Mouse (Mus musculus) erythroblast, adult 5-6 weeks (primary cell): ENCODE measurements around the gene Ptprt. TPM values are rescaled to one million over a fixed set of nuclear protein-coding genes. Genes with fewer than 3 reads are reported as not detected.

ENCODE experiments used
- ATAC-seq: replicated peaks from 2 replicates; pipeline ENCODE4 v1.8.0; 2016; ENCODE audit warnings: moderate number of reproducible peaks, mild to moderate bottlenecking, moderate TSS enrichment, inconsistent platforms; ENCODE audit not compliant: poor library complexity, low FRiP score, severe bottlenecking
- total RNA-seq, 2 experiments: library from RNA; stranded (forward) in 1 of 2; stranded (reverse) in 1 of 2; fragments of 150-400 nt in 1 of 2; fragments of 200-764, 138-1000 nt in 1 of 2; gene quantifications; 2 replicates each; pipeline versions ENCODE4 v1.2.3 to v1.2.4; 2015 to 2017; ENCODE audit warnings: low replicate concordance in 2 of 2

Ptprt gene
- total RNA-seq (2015; ENCODE audit: low replicate concordance) (not detected in 2 replicates), total RNA-seq (2017; ENCODE audit: low replicate concordance) (under 0.01 TPM in 1 of 2 replicates, not detected in the other)

DNA sequence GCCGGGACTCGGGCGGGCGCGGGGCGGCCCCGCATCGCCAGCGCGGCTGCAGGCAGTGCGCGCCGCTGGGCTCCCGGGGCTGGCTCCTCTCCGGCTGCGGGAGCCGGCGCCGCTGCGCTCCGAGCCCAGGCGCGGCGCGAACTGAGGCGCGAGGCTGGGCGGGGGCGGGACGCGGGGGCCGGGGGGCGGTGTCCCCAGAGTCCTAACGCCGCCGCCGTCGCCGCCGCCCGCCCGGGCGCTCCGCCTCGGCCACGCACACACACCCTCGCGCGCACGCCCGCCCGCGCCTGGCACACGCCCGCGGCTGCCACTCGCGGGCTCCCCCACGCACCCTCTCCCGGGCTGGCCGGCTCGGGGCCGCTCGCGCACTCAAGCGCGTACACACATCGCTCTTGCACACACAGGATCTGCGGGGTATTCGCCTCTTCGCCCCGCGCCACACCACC, at the start of gene Ptprt:
Gene Ptprt, minus strand, starts transcription at position 207 of the 446 bp plus-strand sequence.
- ATAC-seq = no peak

DNA sequence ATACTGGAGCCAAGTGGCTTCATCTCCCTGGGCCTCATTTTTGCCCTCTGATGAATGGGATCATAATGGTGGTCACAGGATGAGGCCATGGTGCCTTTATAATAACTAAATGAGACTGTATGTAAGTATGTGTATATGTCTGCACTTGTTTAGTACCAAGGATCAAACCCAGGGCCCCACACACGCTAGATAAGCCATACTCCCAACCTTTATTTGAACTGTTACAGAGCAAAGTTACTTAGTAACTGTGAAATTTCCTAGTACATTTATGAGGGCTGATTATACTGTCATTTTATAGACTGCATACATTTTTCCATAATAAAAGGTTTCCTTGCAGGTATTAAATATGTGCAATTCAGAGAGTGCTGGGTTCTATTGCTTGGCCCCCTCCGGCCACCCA, 49.5 kb upstream of the Ptprt start:
- ATAC-seq = no peak

DNA sequence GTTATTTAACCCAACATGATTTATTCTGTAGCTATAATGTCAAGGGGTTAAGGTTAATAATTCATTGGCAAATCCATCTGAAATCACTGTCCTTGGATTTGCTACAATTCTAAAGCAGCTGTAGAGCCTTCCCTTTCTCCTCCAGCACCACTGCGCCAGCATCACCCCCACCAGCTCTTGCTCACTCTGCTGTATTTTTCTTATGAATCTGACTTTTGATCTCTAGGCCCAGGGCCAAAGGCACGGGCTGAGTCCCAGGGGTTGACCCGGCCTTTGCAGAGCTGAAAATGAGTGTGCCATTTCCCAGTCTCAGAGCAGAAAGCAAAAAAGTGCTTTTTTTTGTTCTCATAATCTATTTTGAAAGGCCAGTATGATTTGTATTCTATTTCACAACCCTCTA, 38.7 kb upstream of the Ptprt start:
- ATAC-seq = no peak

DNA sequence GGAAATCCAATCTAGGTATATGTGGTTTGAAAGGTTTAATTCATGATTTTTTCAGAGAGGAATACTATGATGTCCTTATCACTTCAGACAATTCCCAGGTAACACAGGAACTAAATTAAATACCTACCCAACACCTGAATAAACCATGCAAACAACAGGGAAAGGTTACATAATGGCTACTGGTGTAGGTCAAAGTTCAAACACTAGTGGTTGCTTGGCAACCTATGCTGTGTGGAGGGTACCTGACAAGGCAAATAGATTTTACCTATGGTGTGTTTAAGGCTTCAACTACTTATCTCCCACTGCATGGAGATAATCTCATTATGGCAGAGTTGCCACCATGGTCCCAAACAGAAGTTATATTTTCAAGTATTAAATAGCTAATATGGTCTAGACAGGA, 38.1 kb upstream of the Ptprt start:
- ATAC-seq = no peak

DNA sequence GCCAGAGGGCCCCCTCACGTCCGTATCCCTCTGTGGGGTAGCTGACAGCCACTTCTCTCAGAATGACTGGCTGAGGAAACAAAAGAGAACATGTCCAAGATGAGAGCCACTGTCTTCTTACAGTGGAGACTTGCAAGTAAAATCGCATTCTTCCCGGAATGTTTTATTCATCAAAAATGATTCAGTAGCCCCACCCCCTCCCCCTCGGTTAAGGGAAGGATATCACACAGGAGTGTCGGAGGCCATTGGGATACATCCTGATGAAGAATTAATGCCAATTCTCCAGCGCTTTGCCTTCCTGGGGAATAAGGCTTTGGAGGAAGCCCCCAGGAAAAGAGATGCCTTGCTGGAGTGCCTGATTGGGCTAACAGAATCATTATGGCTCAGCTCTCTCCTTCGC, 37.1 kb upstream of the Ptprt start:
- no peak for ATAC-seq

DNA sequence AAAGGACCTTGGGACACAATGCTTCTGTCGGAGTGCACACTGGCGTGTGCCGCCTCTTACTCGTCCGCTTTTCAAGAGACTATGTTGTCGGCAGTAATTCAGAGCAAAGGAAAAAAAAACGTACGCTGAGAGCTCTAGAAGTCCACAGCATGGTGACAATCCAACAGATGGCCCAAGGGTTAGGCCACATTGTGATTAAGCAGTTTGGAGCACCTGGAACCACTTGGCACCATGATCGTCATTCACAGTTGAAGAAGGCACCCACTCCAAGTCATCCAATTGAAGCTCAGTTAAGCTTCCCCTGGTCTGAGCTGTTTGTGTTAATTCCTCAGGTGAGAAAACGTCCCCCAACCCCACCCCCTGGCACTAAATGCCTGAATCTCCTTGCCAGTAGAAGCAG, 36.2 kb upstream of the Ptprt start:
- ATAC-seq = no peak

DNA sequence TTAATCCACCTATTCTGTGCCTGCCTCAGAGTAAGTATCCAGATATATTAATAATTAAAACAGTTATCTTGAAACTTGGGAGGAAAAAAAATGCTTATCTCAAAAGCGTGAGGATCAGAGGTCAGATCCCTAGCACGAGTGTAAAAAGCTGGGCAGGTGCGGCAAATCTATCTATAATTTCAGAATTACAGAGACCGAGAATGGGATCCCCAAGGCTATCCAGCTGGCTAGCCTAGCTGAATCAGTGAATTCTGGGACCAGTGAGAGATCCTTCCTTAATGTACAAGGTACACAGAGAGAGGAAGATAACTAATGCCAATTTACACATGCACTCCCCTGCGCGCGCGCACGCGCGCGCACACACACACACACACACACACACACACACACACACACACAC, 31.2 kb upstream of the Ptprt start:
- ATAC-seq = no peak

DNA sequence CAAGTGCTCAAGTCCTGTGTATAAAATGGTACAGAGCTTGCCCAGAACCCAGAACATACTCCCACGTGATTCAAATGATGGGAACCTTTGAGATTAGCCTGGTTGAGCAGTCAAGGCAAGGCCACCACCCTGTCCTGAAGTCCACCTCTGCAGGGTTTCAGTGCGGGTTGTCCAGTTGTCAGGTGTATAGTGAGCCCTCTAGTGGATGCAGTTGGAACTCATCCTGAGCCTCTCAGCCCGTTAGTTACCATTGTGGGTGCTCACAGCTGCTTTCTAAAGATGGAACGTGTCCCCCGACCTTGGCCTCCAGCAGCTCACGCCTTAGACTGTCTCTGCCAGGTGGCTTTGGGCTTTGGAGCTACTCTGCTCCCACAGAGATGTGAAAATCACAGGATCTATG, 21.7 kb upstream of the Ptprt start:
- ATAC-seq = no peak

DNA sequence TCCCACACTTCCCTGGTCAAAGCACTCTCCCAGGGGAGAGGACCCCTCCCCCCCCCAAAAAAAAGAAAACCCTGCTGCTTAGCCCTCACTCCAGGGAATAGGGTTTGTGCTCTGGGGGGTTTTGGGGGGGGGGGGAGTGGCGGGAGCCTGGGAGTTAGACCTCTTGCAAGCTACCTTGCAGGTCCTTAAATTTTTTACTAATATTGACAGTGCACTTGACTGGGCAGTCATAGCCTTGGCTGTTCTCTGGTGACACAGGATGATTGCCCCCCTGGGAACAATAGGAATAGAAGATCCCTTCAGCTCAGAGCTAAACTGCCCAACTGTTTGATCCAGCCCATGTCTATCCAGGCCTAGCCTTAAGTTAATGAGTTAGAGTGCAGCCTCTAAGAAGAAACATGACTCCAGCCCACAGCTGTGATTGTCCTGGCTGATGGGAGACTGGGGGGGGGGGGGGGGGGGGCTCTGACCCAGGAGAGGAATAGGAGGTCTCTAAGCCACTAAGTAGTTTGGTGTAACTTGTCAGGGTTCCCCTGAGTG, 1.6 kb upstream of the Ptprt start:
- ATAC-seq = no peak

DNA sequence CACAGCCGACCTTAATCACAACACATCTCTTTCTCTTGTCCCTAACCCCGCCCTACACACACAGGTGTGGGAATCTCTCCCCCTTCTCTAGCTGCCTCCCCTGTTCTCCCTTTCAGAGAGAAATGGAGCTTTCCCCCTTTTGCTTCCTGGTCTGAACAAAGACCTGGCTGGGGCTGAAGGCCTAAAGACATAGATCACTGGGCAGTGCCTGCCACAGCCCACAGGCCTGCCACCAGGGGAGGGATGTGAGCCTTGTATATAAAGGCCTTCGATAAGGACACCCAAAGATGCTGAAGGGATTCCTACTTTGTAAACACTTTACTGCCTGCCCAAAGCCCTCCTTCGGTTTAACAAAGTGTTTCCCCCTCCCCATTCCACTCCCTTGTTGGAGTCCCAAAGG, 786 bp upstream of the Ptprt start:
- ATAC-seq = no peak

DNA sequence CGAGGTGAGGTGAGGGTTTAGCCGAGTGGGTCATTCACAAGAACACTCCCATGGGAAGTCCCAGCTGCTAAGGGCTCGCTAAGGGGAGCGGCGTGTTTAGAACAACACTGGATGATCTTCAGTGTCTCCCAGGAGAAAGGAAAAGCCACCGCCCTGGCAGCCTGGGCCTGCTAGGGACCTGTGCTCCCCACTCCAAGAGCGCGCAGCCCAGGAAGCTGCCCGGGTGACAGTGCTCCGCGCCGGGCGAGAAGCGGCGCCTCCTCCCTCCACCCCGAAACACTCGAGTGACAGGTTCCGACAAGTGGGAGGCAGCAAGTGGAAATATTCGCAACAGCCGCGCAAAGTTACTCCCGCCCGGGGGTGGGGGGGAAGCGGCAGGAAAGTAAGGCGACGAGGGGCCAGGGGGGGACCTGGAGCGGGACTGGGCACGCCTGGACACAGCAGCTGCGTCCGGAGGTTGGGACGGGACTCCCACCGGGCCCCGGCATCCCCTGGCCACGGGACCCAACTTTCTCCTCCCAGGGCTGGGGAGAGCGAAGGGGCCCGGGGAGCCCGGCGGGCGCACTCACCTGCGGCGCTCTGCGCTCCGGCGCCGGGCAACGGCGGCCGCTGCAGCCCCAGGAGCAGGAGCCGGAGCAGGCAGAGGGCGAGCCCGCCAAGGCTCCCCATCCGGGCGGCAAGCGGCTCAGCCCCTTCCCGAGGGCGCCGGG, 561 bp downstream of the Ptprt start:
- ATAC-seq = no peak

DNA sequence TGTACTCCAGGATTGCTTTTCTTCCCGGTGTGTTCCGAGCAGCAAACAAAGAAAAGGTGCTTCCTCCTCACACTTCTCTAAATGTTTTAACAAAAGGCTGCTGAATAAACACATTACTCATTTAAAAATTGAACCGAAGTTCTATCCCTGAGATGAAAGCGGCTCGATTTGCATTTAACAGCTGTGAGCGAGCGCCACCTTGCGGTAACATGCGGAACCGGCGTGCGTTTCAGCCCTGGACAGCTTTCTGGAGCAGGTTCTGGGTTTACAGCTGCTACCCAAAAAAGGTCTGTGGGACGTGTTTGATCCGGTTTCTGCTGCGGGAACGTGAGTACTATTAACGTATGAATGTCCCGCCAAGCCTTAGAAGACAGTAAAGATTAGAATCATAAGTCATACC, 1.9 kb downstream of the Ptprt start:
- ATAC-seq = no peak

DNA sequence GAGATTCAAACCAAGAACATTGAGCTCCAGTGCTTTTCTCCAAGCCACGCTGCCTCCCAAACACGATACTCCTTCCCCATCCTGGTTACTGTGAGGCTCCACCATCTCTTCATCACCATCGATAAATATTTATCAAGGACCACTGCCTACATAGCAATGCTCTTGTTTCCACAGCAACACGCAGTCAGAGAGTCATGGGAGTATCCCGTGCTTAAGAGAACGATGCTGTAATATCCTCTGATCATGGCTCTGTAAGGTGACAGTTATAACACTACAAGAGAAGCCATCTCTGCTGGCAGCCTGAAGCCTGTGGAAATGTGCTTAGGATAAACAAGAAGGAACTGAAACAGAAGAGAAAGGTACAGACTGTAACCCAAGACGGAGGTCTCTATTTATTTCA, 3.4 kb downstream of the Ptprt start:
- no peak for ATAC-seq

DNA sequence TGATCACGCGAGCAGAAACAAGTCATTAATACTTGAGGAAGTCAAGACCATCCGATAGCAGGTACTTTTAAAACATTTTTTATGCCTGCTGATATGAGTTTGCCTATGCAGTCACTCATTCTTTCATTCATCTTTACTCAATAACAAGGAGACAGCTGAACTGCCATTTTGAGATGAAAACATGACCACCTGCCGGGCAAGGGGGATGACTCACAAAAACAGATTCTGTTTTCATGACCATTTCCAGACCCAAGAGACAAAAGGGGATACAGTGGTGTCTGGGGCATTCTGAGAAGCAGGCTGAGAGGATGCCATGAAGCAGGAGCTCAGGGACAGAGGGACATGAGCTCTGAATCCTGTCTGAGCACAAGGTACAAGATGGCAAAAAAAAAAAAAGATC, 6.5 kb downstream of the Ptprt start:
- ATAC-seq = no peak

DNA sequence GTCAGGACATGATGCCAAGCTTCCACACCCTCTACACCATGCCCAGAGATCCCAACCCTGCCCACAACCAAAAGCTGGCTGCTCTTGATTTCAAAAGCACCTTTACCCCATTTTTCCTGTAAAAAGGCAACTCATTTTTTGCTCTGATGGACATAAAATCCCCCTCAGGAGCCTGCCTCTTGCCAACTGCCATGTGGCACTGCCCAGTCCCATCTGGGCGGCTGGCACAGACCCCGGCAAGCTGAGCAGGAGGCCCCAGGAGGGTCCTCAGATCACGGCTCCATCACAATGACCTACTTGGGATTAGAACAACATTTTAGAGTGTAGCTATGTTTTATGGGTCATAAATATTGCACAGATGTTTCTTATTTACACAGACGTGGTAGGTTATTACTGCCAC, 22.3 kb downstream of the Ptprt start:
- ATAC-seq = no peak

DNA sequence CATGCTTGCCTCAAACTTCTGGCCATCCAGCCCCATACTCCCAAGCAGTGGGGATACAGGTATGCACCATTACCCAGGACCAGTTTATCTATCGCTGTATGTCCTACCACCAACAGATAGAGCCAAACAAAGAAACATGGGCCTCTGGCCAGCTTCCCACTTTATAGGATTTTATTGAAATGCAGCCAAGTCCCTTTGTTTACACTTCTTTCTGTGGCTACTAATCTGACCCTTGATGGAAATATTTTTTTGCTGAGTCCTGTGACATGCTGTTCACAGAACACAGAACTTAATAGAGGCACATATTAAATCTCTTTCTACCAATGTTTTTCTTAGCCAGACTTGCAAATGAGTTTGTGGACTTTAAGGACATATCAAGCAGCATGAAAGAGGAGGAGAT, 23.4 kb downstream of the Ptprt start:
- no peak for ATAC-seq

DNA sequence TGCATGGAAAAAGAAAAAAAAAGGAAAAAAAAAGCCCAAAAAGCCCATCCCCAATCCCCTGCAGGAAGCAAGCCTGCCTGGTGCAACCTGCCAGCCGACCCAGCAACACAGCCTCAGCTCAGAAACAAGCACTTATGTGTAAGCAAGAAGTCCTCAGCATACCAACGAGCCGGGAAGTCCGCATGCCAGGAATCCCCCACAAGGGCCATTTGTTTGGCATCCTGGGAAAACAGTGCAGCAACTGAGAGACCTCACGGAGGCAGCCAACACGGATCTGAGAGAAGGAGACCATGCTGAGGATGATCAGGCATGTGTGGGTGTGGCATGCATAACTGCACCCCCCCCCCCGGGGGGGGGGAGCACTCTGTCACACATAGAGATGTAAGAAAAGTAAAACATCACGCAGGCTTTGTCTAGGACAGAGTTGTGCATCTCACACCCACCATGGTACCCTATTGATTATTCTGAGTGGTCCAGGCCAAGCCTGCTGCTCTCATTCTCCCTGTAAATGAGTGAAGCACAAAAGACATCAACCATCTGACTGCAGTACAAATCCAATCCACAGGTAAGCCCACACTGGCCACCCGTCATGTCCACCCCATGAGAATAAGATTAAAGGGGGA, 24.4 kb downstream of the Ptprt start:
- no peak for ATAC-seq

DNA sequence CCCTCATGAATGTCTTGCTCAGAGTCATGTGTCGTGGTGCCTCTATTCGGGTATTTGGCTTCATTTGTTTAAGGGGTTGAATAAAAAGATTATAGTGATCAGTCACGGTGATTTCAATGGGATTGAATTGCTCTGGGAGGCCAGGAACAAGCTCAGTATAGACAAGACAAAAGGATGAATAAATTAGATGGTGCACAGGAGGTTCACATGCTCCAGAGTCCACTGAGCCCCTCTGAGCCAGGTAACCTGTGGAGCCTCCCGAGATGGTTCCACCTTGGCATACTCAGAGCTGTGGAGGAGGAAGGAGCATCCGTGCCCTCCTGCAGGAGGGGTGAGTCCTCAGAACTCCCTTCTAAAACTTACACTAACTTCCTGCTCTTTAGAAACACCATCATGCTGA, 26.0 kb downstream of the Ptprt start:
- no peak for ATAC-seq

DNA sequence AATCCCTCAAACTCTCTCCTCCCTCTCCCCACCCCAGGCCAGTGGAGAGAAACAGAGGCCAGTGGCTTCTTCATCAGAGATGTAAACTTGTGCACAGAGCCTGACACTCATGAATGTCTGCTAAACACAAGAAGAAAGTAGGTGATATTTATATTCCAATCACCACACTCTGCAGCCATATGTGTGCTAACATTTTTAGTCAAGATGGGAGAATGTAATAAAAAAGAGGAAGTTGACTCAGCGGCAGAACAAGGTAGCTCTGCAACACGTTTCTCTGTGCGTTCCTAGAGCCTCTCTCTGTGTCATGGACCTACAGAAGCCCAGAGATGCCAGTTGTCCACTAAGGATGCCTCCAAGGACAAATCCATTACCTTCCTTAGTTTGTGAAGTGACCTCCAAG, 34.9 kb downstream of the Ptprt start:
- ATAC-seq = no peak

DNA sequence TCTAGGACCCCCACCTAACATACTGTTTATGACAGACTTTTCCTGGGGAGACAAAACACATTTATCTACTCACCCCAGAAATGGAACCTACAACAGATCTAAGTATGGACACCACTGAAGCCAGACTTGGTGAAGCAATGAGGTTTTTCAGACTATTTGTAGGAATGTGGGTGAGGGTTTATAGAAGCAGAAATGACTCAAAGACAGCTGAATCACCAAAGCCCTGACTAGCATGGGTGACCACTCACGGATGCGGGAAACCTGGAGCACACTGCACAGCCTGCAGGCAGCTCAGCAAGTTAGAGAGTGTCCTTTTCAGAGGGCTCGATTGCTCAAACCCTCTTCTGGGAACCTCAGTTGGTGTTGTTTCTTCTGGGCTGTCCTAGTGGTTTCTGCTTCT, 36.2 kb downstream of the Ptprt start:
- ATAC-seq = no peak

DNA sequence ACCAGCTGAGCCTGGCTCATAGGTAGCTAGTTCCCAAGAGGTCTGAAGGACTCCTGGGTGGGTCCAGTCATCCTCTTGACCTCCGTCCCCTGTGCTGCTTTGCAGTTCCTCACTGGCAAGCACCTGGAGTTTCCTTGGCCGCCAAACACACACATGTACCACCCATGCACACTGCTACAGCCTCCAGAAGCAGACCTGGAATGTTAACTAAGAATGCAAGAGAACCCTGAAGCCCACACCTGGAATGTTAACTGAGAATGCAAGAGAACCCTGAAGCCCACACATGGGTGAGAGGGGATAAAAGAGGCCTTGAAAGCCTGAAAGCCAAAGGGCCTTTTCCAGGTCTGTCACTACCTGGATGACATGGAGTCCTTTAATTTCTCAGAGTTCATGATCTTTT, 46.7 kb downstream of the Ptprt start:
- ATAC-seq = no peak
